Mouse (Mus musculus): ENCODE data around the gene Ntn4. TPM values are rescaled to one million over a fixed set of nuclear protein-coding genes. Genes with fewer than 3 reads are reported as not detected.

Gene Ntn4
- polyA plus RNA-seq, 2 experiments: 1.4 to 3.6 TPM

- no peak overlapping the region for H3K9ac ChIP-seq (ENCODE audit: low read depth, low read length, severe bottlenecking)
- H3K9me3 ChIP-seq (ENCODE audit: control insufficient read depth, low read length): 0 out of 2 replicates have a peak, but pooled peaks cover 6% of the 10 kb centered on the region
- no peaks in the 10 kb centered on the region for H3K27me3 ChIP-seq (ENCODE audit: control insufficient read depth, insufficient read depth, low read length)
- H3K36me3 ChIP-seq (ENCODE audit: control insufficient read depth, insufficient read depth, low read length): no peaks in the 10 kb centered on the region
- ATAC-seq (ENCODE audit: low FRiP score, low read depth) (no peak), DNase-seq (ENCODE audit: low spot score) (no peak)
- no peaks in the 10 kb centered on the region for H3K4me1 ChIP-seq (ENCODE audit: control insufficient read depth, insufficient read depth, low read length)
- no peak overlapping the region for H3K4me3 ChIP-seq (replicated peaks; ENCODE audit: low read length)
- no peak overlapping the region for H3K27ac ChIP-seq (replicated peaks; ENCODE audit: low read depth, low read length)
- TF ChIP-seq POLR2A (IDR thresholded peaks at IDR 0.05; ENCODE audit: borderline replicate concordance, extremely low read depth, insufficient read depth, insufficient read length): no peak
- WGBS: 88% methylated on average over 5 of the region's 5 CpGs
- H3K4me2 ChIP-seq (replicated peaks; ENCODE audit: low read depth, low read length, severe bottlenecking): no peak overlapping the region
Measured at GRCm38 (mm10) chr10:93602309-93602708, 38.2 kb upstream of the Ntn4 start.

- Histone ChIP-seq H3K4me3 (replicated peaks; ENCODE audit: low read length) (no peak overlapping the region), H3K4me1 (ENCODE audit: control insufficient read depth, insufficient read depth, low read length) (no peaks in the 10 kb centered on the region), H3K9me3 (ENCODE audit: control insufficient read depth, low read length) (0 out of 2 replicates have a peak, but pooled peaks cover 6% of the 10 kb centered on the region), H3K9ac (ENCODE audit: low read depth, low read length, severe bottlenecking) (no peak overlapping the region), H3K4me2 (replicated peaks; ENCODE audit: low read depth, low read length, severe bottlenecking) (no peak overlapping the region), H3K27me3 (ENCODE audit: control insufficient read depth, insufficient read depth, low read length) (no peaks in the 10 kb centered on the region), H3K27ac (replicated peaks; ENCODE audit: low read depth, low read length) (no peak overlapping the region), H3K36me3 (ENCODE audit: control insufficient read depth, insufficient read depth, low read length) (no peaks in the 10 kb centered on the region)
- 97% methylated on average over 1 of the region's 1 CpGs for WGBS
- no peak for ATAC-seq (ENCODE audit: low FRiP score, low read depth)
- no peak for TF ChIP-seq POLR2A (IDR thresholded peaks at IDR 0.05; ENCODE audit: borderline replicate concordance, extremely low read depth, insufficient read depth, insufficient read length)
- no peak for DNase-seq (ENCODE audit: low spot score)
Measured at GRCm38 (mm10) chr10:93603256-93603655, 37.2 kb upstream of the Ntn4 start.

GRCm38 (mm10) chr10:93606326-93606725, 34.2 kb upstream of the Ntn4 start:
- no peak overlapping the region for H3K4me2 ChIP-seq (replicated peaks; ENCODE audit: low read depth, low read length, severe bottlenecking)
- H3K36me3 ChIP-seq (ENCODE audit: control insufficient read depth, insufficient read depth, low read length): no peaks in the 10 kb centered on the region
- DNase-seq (ENCODE audit: low spot score): no peak
- no peak overlapping the region for H3K9ac ChIP-seq (ENCODE audit: low read depth, low read length, severe bottlenecking)
- no peak for TF ChIP-seq POLR2A (IDR thresholded peaks at IDR 0.05; ENCODE audit: borderline replicate concordance, extremely low read depth, insufficient read depth, insufficient read length)
- H3K4me1 ChIP-seq (ENCODE audit: control insufficient read depth, insufficient read depth, low read length): no peaks in the 10 kb centered on the region
- H3K4me3 ChIP-seq (replicated peaks; ENCODE audit: low read length): no peak overlapping the region
- ATAC-seq (ENCODE audit: low FRiP score, low read depth): no peak
- WGBS: 86% methylated on average over 9 of the region's 9 CpGs
- H3K27ac ChIP-seq (replicated peaks; ENCODE audit: low read depth, low read length): no peak overlapping the region
- no peaks in the 10 kb centered on the region for H3K27me3 ChIP-seq (ENCODE audit: control insufficient read depth, insufficient read depth, low read length)
- 0 out of 2 replicates have a peak, but pooled peaks cover 6% of the 10 kb centered on the region for H3K9me3 ChIP-seq (ENCODE audit: control insufficient read depth, low read length)

- no peak overlapping the region for H3K27ac ChIP-seq (replicated peaks; ENCODE audit: low read depth, low read length)
- no peak overlapping the region for H3K9ac ChIP-seq (ENCODE audit: low read depth, low read length, severe bottlenecking)
- no peak for DNase-seq (ENCODE audit: low spot score)
- H3K9me3 ChIP-seq (ENCODE audit: control insufficient read depth, low read length): 0 out of 2 replicates have a peak, but pooled peaks cover 4% of the 10 kb centered on the region
- no peak overlapping the region for H3K4me2 ChIP-seq (replicated peaks; ENCODE audit: low read depth, low read length, severe bottlenecking)
- 55% methylated on average over 9 of the region's 9 CpGs for WGBS
- no peak overlapping the region for H3K4me3 ChIP-seq (replicated peaks; ENCODE audit: low read length)
- no peaks in the 10 kb centered on the region for H3K4me1 ChIP-seq (ENCODE audit: control insufficient read depth, insufficient read depth, low read length)
- H3K36me3 ChIP-seq (ENCODE audit: control insufficient read depth, insufficient read depth, low read length): no peaks in the 10 kb centered on the region
- ATAC-seq (ENCODE audit: low FRiP score, low read depth): no peak
- TF ChIP-seq POLR2A (IDR thresholded peaks at IDR 0.05; ENCODE audit: borderline replicate concordance, extremely low read depth, insufficient read depth, insufficient read length): no peak
- H3K27me3 ChIP-seq (ENCODE audit: control insufficient read depth, insufficient read depth, low read length): no peaks in the 10 kb centered on the region
Measured at GRCm38 (mm10) chr10:93608051-93608450, 32.4 kb upstream of the Ntn4 start.

- TF ChIP-seq POLR2A (IDR thresholded peaks at IDR 0.05; ENCODE audit: borderline replicate concordance, extremely low read depth, insufficient read depth, insufficient read length): no peak
- Histone ChIP-seq H3K9ac (ENCODE audit: low read depth, low read length, severe bottlenecking) (no peak overlapping the region), H3K9me3 (ENCODE audit: control insufficient read depth, low read length) (no peaks in the 10 kb centered on the region), H3K27ac (replicated peaks; ENCODE audit: low read depth, low read length) (no peak overlapping the region), H3K4me1 (ENCODE audit: control insufficient read depth, insufficient read depth, low read length) (no peaks in the 10 kb centered on the region), H3K4me3 (replicated peaks; ENCODE audit: low read length) (no peak overlapping the region), H3K27me3 (ENCODE audit: control insufficient read depth, insufficient read depth, low read length) (no peaks in the 10 kb centered on the region), H3K4me2 (replicated peaks; ENCODE audit: low read depth, low read length, severe bottlenecking) (no peak overlapping the region), H3K36me3 (ENCODE audit: control insufficient read depth, insufficient read depth, low read length) (no peaks in the 10 kb centered on the region)
- ATAC-seq (ENCODE audit: low FRiP score, low read depth) (no peak), DNase-seq (ENCODE audit: low spot score) (no peak)
- 94% methylated on average over 7 of the region's 7 CpGs for WGBS
Measured at GRCm38 (mm10) chr10:93609236-93609635, 31.2 kb upstream of the Ntn4 start.

- H3K27ac ChIP-seq (replicated peaks; ENCODE audit: low read depth, low read length): no peak overlapping the region
- H3K36me3 ChIP-seq (ENCODE audit: control insufficient read depth, insufficient read depth, low read length): no peaks in the 10 kb centered on the region
- no peak overlapping the region for H3K4me2 ChIP-seq (replicated peaks; ENCODE audit: low read depth, low read length, severe bottlenecking)
- no peaks in the 10 kb centered on the region for H3K4me1 ChIP-seq (ENCODE audit: control insufficient read depth, insufficient read depth, low read length)
- no peaks in the 10 kb centered on the region for H3K9me3 ChIP-seq (ENCODE audit: control insufficient read depth, low read length)
- no peak overlapping the region for H3K9ac ChIP-seq (ENCODE audit: low read depth, low read length, severe bottlenecking)
- no peak for ATAC-seq (ENCODE audit: low FRiP score, low read depth)
- no peak overlapping the region for H3K4me3 ChIP-seq (replicated peaks; ENCODE audit: low read length)
- 91% methylated on average over 1 of the region's 1 CpGs for WGBS
- TF ChIP-seq POLR2A (IDR thresholded peaks at IDR 0.05; ENCODE audit: borderline replicate concordance, extremely low read depth, insufficient read depth, insufficient read length): no peak
- DNase-seq (ENCODE audit: low spot score): no peak
- no peaks in the 10 kb centered on the region for H3K27me3 ChIP-seq (ENCODE audit: control insufficient read depth, insufficient read depth, low read length)
Measured at GRCm38 (mm10) chr10:93610896-93611295, 29.6 kb upstream of the Ntn4 start.

Measured in limb, embryonic 14.5 days (tissue).